Mouse (Mus musculus): Measurements from ENCODE around the gene Morf4l2.

- TF ChIP-seq CTCF (IDR thresholded peaks at IDR 0.05; ENCODE audit: low read depth) (no peak), EP300 (IDR thresholded peaks at IDR 0.05; ENCODE audit: low read depth) (no peak)
Measured at GRCm38 (mm10) chrX:136779262-136779661, 35.8 kb upstream of the Morf4l2 start.
